Mouse (Mus musculus) urinary bladder, postnatal 10 days (tissue): ENCODE measurements around the gene Mdm2.
"Not testable (repeated sequence)": the region's sequence is repeated elsewhere in the genome, so short reads cannot be mapped to it uniquely, and the experiment has no call there.

ENCODE experiments used
- DNase-seq: peaks from one replicate; pipeline ENCODE4 v3.0.0; 2022; ENCODE audit warnings: low spot score

The Mdm2 gene

DNA sequence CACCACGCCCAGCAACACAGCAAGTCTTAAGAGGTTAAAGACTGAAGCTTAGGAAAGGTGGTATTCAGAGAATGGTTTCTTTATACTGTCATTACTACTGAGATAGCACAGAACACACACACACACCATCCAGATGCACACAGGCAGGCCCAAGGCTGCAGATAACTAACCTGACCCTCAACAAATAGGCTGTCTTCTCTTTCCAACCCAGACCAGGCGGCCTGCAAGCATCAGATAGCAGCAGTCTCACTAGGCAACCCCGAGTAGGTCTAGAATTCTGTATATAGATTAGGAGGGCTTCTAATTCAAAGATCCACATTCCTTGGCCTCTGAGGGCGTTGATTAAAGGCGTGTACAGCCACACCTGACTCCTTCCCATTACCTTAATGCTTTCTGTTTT is 21.6 kb upstream of the Mdm2 start:
- DNase-seq: no peak

DNA sequence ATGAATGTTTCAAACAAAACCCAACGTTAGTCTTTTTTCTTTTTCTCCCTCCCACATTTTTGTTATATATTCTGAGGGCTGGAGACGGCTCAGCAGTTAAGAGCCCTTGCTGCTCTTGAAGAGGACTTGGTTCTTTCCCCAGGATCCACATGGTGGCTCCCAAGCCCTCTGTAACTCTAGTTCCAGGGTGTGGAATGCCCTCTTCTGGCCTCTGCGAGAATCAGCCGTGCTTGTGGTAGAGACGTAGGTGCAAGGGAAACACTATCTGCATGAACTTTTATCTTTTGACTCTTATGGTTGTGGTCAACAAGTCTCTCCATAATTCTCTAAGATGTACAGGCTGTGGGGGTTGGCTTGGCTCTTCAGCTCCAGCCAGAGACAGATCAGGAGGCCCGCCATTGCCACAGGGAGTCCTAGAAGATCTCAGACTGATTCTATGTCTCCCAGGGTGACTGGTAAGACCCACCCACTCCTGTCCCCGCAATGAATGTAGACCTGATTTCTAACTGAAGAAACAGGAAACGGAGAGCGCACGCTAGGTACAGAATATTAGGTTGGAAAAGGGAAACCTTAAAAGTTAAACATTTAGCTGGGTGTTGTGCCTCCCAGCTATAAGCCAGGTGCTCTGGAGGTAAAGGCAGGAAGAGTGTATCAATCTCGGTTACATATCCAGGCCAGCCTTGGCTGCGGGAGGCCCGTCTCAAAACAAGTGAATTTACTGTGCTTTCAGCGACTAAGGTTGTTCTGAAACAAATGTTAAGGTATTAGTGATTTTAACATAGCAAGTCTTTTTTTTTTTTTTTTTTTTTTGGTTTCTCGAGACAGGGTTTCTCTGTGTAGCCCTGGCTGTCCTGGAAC is 20.9 kb upstream of the Mdm2 start:
- no peak for DNase-seq

DNA sequence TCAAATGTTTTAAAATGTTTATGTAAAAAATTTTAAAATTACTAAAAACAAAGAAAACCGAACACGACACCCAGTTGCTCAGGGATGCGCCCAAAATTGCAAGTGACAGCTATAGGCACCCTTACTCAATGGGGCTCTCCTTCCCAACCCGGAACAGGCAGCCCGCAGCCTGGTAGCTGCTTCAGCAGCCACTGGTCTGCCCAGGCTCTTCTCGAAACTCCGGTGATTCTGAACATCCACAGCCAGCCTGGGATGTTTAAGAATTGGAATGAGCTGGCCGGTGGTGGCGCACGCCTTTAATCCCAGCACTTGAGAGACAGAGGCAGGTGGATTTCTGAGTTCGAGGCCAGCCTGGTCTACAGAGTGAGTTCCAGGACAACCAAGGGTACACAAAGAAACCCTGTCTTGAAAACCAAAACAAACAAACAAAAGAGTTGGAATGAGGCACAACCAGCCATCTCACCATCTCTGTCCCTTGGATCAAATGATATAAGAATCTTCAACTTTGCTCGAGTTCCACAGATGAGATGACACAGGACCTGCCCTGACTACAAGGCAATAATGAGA is 20.2 kb upstream of the Mdm2 start:
- DNase-seq: no peak

DNA sequence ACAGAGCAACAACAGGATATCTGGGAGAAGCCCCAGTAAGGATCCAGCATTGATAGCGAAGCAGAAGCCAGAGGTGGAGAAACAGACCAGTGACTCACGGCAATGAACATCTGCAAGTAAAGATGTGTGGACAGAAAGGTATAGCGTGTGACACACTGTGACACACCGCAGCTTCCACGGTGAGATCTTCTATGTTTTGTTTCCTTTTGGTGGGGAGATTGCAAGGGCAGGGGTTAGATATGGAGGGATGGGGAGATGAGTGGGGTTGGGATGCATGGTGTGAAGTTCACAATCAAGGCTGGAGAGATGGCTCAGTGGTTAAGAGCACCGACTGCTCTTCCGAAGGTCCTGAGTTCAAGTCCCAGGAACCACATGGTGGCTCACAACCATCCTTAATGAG is 19.6 kb upstream of the Mdm2 start:
- DNase-seq: no peak

DNA sequence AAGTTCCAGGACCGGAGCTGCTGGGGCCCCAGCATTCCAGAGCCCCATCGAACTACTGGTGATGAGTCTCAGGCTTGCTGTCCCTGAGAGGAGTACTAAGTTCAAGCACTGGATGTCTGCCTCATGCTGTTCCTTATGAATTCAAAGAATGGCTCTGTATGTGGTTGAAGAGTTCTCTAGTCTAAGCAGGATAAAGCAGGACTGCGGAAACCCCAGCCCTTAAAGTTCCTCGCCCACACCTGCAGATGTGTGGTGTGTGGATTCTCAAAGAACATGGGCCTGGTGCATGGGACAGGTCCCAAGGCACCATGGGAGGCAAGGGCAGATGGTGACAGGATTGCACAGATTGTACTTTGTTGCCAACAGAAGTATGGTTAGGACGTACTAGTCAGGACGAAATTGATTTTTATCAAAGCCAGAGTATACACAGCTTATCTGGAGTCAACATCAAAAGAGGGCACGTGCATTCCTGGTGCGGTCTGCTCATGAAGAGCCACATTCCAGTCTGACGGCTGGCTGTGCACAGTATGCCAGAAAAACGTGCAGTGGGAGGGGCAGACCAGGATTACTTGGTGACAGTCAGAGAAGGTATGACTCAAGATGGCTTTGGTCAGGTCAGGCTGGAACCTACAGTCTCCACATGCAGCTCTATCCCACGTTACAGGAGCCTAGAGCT is 18.7 kb upstream of the Mdm2 start:
- no peak for DNase-seq

GRCm38 (mm10) chr10:117728574-117728973 is 18.0 kb upstream of the Mdm2 start:
- no peak for DNase-seq

DNA sequence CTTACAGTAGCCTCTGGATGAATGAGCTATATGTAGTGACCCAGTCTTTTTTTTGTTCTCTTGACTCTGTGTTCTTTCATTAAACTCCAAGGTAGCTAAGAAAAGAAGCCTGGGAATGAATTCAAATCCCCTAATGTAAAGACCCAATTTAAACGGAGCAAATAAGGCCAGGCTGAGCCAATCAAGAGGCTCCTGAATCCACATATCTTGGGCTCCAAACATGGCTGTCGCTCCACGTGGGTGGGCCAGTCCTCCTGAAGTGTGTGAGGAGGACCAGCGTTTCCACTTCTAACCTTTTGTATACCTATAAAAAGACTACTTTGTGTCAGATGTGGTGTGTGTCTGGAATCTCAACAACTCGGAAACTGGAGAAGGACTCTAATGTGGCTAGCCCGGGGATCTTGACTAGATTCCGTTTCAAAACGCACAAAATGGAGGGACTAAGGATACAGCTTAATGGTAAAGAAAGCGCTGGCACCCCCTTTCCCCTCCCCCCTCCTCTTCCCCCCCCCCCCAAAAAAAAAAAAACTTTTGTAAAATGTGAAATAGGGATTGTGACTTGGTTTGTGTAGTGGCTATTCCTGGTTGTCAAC is 17.1 kb upstream of the Mdm2 start:
- no peak for DNase-seq

- no peak for DNase-seq
These were observed 16.4 kb upstream of the Mdm2 start for GRCm38 (mm10) chr10:117726888-117727385.

DNA sequence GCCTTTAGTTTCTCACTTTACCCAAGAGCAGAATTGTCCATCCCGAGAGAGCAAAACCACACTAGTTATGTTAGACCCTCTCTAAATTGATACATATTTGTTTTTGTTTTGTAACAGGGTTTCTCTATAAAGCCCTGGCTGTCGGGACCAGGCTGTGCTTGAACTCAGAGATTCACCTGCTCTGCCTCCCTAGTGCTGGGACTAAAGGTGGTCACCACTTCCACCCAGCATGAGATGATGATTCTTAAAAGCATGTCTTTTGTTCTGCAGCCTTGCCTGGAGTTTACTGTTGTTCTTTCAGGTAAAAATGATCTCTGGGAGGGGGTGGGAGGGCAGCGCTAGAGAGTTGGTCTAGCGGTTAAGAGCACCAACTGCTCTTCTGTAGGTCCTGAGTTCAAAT is 15.8 kb upstream of the Mdm2 start:
- DNase-seq: no peak

DNA sequence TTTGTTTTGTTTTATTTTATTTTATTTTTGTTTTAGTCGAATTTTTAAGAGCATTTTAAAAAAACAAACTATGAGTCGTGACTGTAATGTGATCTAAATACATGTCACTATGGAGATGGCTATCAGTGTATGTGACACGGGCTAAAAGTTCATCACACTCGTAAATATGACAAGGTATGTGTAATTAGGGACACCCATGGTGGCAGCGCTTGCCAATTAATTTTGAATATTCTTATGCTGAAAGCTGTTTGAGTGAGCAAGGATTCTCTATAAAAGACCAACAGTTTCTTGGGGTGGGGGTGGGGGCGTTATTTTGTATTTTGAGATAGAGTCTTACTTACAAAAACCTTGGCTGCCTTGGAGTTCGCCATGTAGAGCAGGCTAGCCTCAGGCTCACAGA is 15.1 kb upstream of the Mdm2 start:
- DNase-seq: no peak

DNA sequence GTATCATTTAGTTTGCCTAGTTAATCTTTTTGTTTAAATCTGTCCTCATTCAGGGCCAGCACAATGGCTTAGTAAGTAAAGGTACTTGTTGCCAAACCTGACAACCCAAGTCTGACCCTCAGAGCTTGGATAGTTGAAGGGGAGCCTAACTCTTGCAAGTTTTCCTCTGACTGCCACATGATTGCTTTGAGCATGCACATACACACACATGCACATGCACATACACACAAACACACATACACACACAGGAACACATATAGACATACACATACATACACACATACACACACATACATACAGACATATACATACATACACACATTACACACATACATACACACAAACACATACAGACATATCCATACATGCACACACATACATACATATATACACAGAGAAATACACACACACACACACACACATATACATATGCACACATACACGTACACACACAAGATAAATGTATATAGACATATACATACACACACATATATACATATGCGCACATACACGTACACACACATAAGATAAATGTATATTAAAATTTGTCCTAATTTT is 14.3 kb upstream of the Mdm2 start:
- no peak for DNase-seq

GRCm38 (mm10) chr10:117724136-117724718 is 13.7 kb upstream of the Mdm2 start:
- DNase-seq: no peak

DNA sequence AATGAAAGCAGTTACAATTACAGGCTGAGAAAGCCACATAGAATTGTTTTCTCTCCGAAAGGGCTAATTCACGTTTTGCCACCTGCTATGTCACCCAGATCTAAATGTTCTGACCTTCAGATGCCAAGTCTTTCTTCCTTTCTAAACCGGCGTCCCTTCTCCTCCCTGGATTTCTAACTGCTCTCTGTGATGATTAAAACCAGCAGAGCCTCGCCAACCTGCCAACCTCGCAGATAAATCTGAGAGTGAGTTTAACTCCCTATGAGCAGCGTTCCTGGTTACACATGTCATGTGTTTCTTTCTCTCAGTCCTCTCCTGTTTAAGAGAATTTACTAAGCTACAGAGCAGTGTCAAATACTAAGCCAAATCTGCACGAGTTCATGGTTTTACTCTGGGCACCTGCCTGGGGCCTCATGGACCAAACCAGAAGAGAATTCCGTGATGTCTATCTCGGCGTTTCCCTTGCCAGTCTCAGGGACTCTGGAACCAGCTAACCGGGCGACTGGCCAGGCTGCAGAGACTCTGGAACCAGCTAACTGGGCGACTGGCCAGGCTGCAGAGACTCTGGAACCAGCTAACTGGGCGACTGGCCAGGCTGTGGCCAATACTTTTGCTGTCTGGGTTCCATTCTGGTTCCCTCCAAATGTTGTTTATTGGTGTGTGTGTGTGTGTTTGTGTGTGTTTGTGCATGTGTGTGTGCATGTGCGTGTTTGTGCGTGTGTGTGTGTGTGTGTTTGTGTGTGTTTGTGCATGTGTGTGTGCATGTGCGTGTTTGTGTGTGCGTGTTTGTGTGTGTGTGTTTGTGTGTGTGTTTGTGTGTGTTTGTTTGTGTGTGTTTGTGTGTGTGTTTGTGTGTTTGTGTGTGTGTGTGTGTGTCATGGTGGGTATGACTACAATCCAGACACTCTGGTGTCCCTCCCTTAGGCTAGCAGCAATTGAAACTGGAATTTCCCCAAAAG is 7.9 kb upstream of the Mdm2 start:
- no peak for DNase-seq

- no peak for DNase-seq
These were observed 7.0 kb upstream of the Mdm2 start for GRCm38 (mm10) chr10:117717583-117717982.

GRCm38 (mm10) chr10:117716686-117717085 is 6.1 kb upstream of the Mdm2 start:
- no peak for DNase-seq

GRCm38 (mm10) chr10:117715654-117716053 is 5.1 kb upstream of the Mdm2 start:
- not testable (repeated sequence) for DNase-seq

- DNase-seq: no peak
These were observed 4.5 kb upstream of the Mdm2 start for GRCm38 (mm10) chr10:117714928-117715500.

DNA sequence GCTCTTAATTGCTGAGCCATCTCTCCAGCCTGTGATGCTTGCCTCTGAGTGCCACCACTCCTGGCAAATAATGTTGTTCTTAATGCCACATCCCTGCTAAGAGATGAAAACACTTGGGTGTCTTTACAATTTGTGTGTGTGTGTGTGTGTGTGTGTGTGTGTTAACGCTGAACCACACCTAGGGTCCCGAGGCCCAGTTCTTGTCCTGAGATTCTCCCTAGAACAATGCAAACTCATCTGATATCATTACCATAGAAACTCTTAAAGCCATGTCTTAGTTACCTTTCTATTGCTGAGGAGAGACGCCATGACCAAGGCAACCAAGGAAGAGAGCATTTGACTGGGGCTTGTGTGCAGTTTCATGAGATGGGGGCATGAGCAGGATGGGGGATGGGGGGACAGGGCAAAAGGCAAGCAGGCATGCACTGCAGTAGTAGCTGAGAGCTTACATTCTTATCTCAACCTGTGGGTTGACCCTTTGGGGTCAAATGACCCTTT is 3.5 kb upstream of the Mdm2 start:
- no peak for DNase-seq

DNA sequence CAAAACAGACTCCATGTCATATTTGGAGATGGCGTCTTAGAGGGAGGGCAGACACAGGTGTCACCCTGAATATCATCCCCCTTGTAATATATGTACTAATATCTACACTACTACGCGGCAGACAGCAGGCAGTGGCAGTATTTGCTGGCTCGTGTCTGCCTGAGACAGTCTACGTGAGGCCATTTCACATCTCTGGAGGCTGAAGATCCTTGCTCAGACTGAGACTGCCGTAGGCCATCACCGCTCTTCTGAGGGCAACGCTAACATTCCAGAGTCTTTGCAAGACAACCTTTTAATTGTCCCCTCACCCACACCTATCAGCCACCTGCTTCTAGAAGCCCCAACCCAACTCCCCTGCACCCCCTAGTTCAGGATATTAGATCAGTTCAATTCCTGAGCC is 2.9 kb upstream of the Mdm2 start:
- no peak for DNase-seq

GRCm38 (mm10) chr10:117712871-117713270 is 2.3 kb upstream of the Mdm2 start:
- DNase-seq: no peak
